Mouse (Mus musculus): ENCODE data around the gene Olfr1032. TPM values are rescaled to one million over a fixed set of nuclear protein-coding genes. Genes with fewer than 3 reads are reported as not detected.
"Not testable (repeated sequence)": the region's sequence is repeated elsewhere in the genome, so short reads cannot be mapped to it uniquely, and the experiment has no call there.

The Olfr1032 gene
- polyA plus RNA-seq (2014; fragmentation: Nextera tagmentation; extraction: Ambion mirVana) = not detected in 2 replicates

DNA sequence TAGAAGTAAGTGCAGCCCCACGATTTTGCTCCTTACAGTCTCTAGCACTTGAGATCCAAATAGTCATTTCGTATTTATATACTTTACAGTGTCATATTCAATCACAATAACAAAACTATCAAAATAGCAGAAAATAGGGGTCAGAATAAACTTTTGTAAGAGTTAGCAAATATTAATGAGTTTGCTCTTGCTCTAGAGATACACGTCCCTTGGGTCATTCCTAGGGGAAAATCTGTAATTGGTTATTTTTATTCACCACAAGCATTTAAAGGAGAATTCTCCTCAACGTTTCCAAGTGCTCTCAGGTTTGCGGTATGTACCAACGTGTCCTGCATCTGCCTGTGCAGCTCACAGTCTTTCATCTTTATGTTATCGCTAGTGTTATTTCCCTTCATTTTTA lies at the start of gene Olfr1032:
Gene Olfr1032, plus strand, starts transcription at position 301 of the 400 bp plus-strand sequence.
- H3K9ac ChIP-seq = no peak within 1 kb of the TSS
- WGBS = 79% methylated on average over 7 of the region's 7 CpGs

DNA sequence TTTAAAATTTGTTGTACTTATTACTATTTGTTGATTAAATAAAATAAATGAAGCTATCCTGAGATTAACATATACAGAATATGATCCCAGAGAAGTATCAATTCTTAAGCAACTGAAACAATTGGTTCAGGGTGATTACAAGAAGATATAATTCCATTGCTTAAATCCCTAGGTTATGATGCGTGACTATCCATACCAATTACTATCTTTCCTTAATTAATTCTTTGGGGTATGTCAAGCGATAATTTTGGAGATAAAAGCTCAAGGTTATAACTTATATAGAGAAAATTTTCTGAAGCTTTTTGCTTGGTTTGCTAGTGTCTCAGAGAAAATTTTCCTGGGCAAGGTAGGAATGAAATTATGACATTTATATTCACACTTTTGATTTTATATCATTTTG lies 31.7 kb upstream of the Olfr1032 start, which contains the start of gene Olfr1029:
Gene Olfr1029, plus strand, starts transcription at position 301 of the 400 bp plus-strand sequence.
- Histone ChIP-seq H3K27ac (ENCODE audit: low read depth) (no peak within 1 kb of the TSS), H3K4me3 (ENCODE audit: low read depth, low read length) (no peak within 1 kb of the TSS), H3K9me3 (ENCODE audit: low read depth, low read length) (no peaks in the 10 kb centered on the region), H3K36me3 (ENCODE audit: insufficient read depth) (no peaks in the 10 kb centered on the region), H3K4me1 (ENCODE audit: insufficient read depth) (no peaks in the 10 kb centered on the region), H3K27me3 (ENCODE audit: insufficient read depth, low read length) (no peaks in the 10 kb centered on the region), H3K4me2 (no peak within 1 kb of the TSS), H3K9ac (no peak within 1 kb of the TSS)
- WGBS = 83% methylated on average over 2 of the region's 2 CpGs
- DNase-seq = no peak
- no peak for ATAC-seq (ENCODE audit: insufficient read depth)
- TF ChIP-seq CTCF (IDR thresholded peaks at IDR 0.05; ENCODE audit: low read depth) = no peak

More for the DNA sequence above, at the start of gene Olfr1032:
- no peak within 1 kb of the TSS for H3K4me3 ChIP-seq (ENCODE audit: low read depth, low read length)
- no peaks in the 10 kb centered on the region for H3K9me3 ChIP-seq (ENCODE audit: low read depth, low read length)
- TF ChIP-seq CTCF (IDR thresholded peaks at IDR 0.05; ENCODE audit: low read depth) = no peak
- no peaks in the 10 kb centered on the region for H3K36me3 ChIP-seq (ENCODE audit: insufficient read depth)
- no peak for ATAC-seq (ENCODE audit: insufficient read depth)
- H3K27me3 ChIP-seq (ENCODE audit: insufficient read depth, low read length) = no peaks in the 10 kb centered on the region
- DNase-seq = no peak
- no peaks in the 10 kb centered on the region for H3K4me1 ChIP-seq (ENCODE audit: insufficient read depth)
- H3K4me2 ChIP-seq = no peak within 1 kb of the TSS
- H3K27ac ChIP-seq (ENCODE audit: low read depth) = no peak within 1 kb of the TSS

GRCm38 (mm10) chr2:85978976-85979375 lies 26.4 kb upstream of the Olfr1032 start, which contains the start of gene Olfr1030:
TSS of gene Olfr1030 (plus strand) at chr2:85979276.
- 72% methylated on average over 1 of the region's 1 CpGs for WGBS
- no peaks in the 10 kb centered on the region for H3K4me1 ChIP-seq (ENCODE audit: insufficient read depth)
- H3K9ac ChIP-seq = no peak within 1 kb of the TSS
- no peak within 1 kb of the TSS for H3K27ac ChIP-seq (ENCODE audit: low read depth)
- H3K4me2 ChIP-seq = no peak within 1 kb of the TSS
- ATAC-seq (ENCODE audit: insufficient read depth) = no peak
- no peak for TF ChIP-seq CTCF (IDR thresholded peaks at IDR 0.05; ENCODE audit: low read depth)
- H3K27me3 ChIP-seq (ENCODE audit: insufficient read depth, low read length) = no peaks in the 10 kb centered on the region
- DNase-seq = no peak
- no peaks in the 10 kb centered on the region for H3K36me3 ChIP-seq (ENCODE audit: insufficient read depth)
- H3K9me3 ChIP-seq (ENCODE audit: low read depth, low read length) = no peaks in the 10 kb centered on the region
- no peak within 1 kb of the TSS for H3K4me3 ChIP-seq (ENCODE audit: low read depth, low read length)

DNA sequence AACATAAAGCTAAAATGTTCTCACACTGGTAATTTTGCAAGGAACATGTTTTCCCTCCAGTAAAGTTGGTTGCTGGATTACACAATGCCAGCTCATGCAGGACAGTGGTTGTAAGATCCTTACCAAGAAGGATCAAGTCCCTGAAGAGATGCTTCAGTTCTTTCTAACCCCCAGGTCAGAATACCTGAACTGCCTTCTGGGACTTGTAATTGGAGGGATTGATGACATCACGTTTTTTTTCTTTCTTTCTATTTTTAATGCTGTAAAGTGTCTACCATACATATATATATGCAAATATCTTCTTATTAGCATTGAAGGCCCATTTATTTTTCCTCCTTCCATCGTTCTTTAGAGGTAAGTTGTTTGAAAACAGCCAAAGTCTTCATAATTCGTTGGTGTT lies 15.3 kb upstream of the Olfr1032 start, which contains the start of gene Olfr1031:
Gene Olfr1031, plus strand, starts transcription at position 301 of the 400 bp plus-strand sequence.
- no peak within 1 kb of the TSS for H3K4me2 ChIP-seq
- no peak within 1 kb of the TSS for H3K4me3 ChIP-seq (ENCODE audit: low read depth, low read length)
- 55% methylated on average over 3 of the region's 3 CpGs for WGBS
- no peak for TF ChIP-seq CTCF (IDR thresholded peaks at IDR 0.05; ENCODE audit: low read depth)
- DNase-seq (no peak), ATAC-seq (ENCODE audit: insufficient read depth) (no peak)
- H3K27ac ChIP-seq (ENCODE audit: low read depth) = no peak within 1 kb of the TSS
- H3K9ac ChIP-seq = no peak within 1 kb of the TSS
- H3K4me1 ChIP-seq (ENCODE audit: insufficient read depth) = no peaks in the 10 kb centered on the region
- H3K27me3 ChIP-seq (ENCODE audit: insufficient read depth, low read length) = no peaks in the 10 kb centered on the region
- no peaks in the 10 kb centered on the region for H3K36me3 ChIP-seq (ENCODE audit: insufficient read depth)
- H3K9me3 ChIP-seq (ENCODE audit: low read depth, low read length) = no peaks in the 10 kb centered on the region

GRCm38 (mm10) chr2:86020406-86020805 lies 15.1 kb downstream of the Olfr1032 start, which contains the start of gene Olfr1033:
TSS of gene Olfr1033 (plus strand) at chr2:86020633.
- ATAC-seq (ENCODE audit: insufficient read depth); H3K9me3 ChIP-seq (ENCODE audit: low read depth, low read length); H3K4me1 ChIP-seq (ENCODE audit: insufficient read depth); H3K27me3 ChIP-seq (ENCODE audit: insufficient read depth, low read length); H3K27ac ChIP-seq (ENCODE audit: low read depth); H3K36me3 ChIP-seq (ENCODE audit: insufficient read depth); H3K9ac ChIP-seq: not testable (repeated sequence)
- Histone ChIP-seq H3K4me2 (peak within 1 kb of the TSS; percentile 51), H3K4me3 (ENCODE audit: low read depth, low read length) (peak within 1 kb of the TSS; percentile 22)
- 0% methylated on average over 10 of the region's 11 CpGs for WGBS
- peak; percentile 71 for DNase-seq

GRCm38 (mm10) chr2:86021518-86021917 lies 16.2 kb downstream of the Olfr1032 start:
- H3K4me3 ChIP-seq (ENCODE audit: low read depth, low read length); DNase-seq; H3K27ac ChIP-seq (ENCODE audit: low read depth); H3K9ac ChIP-seq; H3K4me1 ChIP-seq (ENCODE audit: insufficient read depth); H3K27me3 ChIP-seq (ENCODE audit: insufficient read depth, low read length); H3K4me2 ChIP-seq; H3K9me3 ChIP-seq (ENCODE audit: low read depth, low read length); H3K36me3 ChIP-seq (ENCODE audit: insufficient read depth); ATAC-seq (ENCODE audit: insufficient read depth): not testable (repeated sequence)
- 30% methylated on average over 3 of the region's 9 CpGs for WGBS

DNA sequence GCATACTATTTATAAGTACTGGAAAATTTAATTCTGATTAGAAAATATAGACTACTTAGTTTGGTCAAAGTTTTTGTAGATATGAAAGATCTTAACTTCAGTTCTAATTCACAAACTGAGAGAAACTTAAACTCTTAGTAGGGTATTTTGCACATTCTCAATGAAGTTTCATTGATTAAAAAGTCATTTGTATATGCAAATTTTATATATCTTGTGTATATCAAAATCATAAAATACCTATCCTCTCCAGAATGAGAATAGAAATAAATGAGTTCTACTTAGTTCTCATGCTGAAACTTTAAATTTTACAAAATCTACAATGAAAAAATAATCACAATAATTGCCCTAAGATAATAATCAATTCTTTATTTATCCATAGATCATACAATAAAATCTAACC lies 40.2 kb downstream of the Olfr1032 start, which contains the start of gene Olfr1034:
Gene Olfr1034, plus strand, starts transcription at position 301 of the 400 bp plus-strand sequence.
- Histone ChIP-seq H3K27ac (ENCODE audit: low read depth) (no peak within 1 kb of the TSS), H3K36me3 (ENCODE audit: insufficient read depth) (no peaks in the 10 kb centered on the region), H3K4me3 (ENCODE audit: low read depth, low read length) (no peak within 1 kb of the TSS), H3K9me3 (ENCODE audit: low read depth, low read length) (no peaks in the 10 kb centered on the region), H3K4me1 (ENCODE audit: insufficient read depth) (no peaks in the 10 kb centered on the region), H3K27me3 (ENCODE audit: insufficient read depth, low read length) (no peaks in the 10 kb centered on the region), H3K4me2 (no peak within 1 kb of the TSS), H3K9ac (no peak within 1 kb of the TSS)
- ATAC-seq (ENCODE audit: insufficient read depth) (no peak), DNase-seq (no peak)
- TF ChIP-seq CTCF (IDR thresholded peaks at IDR 0.05; ENCODE audit: low read depth) = no peak

- not testable (repeated sequence) for H3K9me3 ChIP-seq (ENCODE audit: low read depth, low read length); H3K36me3 ChIP-seq (ENCODE audit: insufficient read depth); DNase-seq; H3K4me3 ChIP-seq (ENCODE audit: low read depth, low read length); ATAC-seq (ENCODE audit: insufficient read depth); H3K9ac ChIP-seq; H3K27ac ChIP-seq (ENCODE audit: low read depth); H3K27me3 ChIP-seq (ENCODE audit: insufficient read depth, low read length); H3K4me1 ChIP-seq (ENCODE audit: insufficient read depth); H3K4me2 ChIP-seq
Measured at GRCm38 (mm10) chr2:86050777-86051176, 45.4 kb downstream of the Olfr1032 start.

Other genes with a start within 250 kb of the Olfr1032 start
- not detected in 2 replicates for gene Olfr1012, start 242.8 kb upstream of the Olfr1032 start, polyA plus RNA-seq (2014; fragmentation: Nextera tagmentation; extraction: Ambion mirVana)
- gene Olfr1013, start 238.4 kb upstream of the Olfr1032 start, polyA plus RNA-seq (2014; fragmentation: Nextera tagmentation; extraction: Ambion mirVana) = not detected in 2 replicates
- gene Olfr1014, start 232.8 kb upstream of the Olfr1032 start, polyA plus RNA-seq (2014; fragmentation: Nextera tagmentation; extraction: Ambion mirVana) = not detected in 2 replicates
- not detected in 2 replicates for gene Olfr1015, start 223.5 kb upstream of the Olfr1032 start, polyA plus RNA-seq (2014; fragmentation: Nextera tagmentation; extraction: Ambion mirVana)
- gene Olfr1016, start 203.0 kb upstream of the Olfr1032 start, polyA plus RNA-seq (2014; fragmentation: Nextera tagmentation; extraction: Ambion mirVana) = not detected in 2 replicates
- not detected in 2 replicates for gene Olfr1018, start 187.1 kb upstream of the Olfr1032 start, polyA plus RNA-seq (2014; fragmentation: Nextera tagmentation; extraction: Ambion mirVana)
- gene Olfr1019, start 160.1 kb upstream of the Olfr1032 start, polyA plus RNA-seq (2014; fragmentation: Nextera tagmentation; extraction: Ambion mirVana) = not detected in 2 replicates
- gene Olfr1020, start 158.5 kb upstream of the Olfr1032 start, polyA plus RNA-seq (2014; fragmentation: Nextera tagmentation; extraction: Ambion mirVana) = not detected in 2 replicates
- gene Olfr1022, start 136.9 kb upstream of the Olfr1032 start, polyA plus RNA-seq (2014; fragmentation: Nextera tagmentation; extraction: Ambion mirVana) = not detected in 2 replicates
- not detected in 2 replicates for gene Olfr1023, start 119.9 kb upstream of the Olfr1032 start, polyA plus RNA-seq (2014; fragmentation: Nextera tagmentation; extraction: Ambion mirVana)
- gene Olfr1024, start 100.5 kb upstream of the Olfr1032 start, polyA plus RNA-seq (2014; fragmentation: Nextera tagmentation; extraction: Ambion mirVana) = not detected in 2 replicates
- gene Olfr1025-ps1, start 90.3 kb upstream of the Olfr1032 start, polyA plus RNA-seq (2014; fragmentation: Nextera tagmentation; extraction: Ambion mirVana) = not detected in 2 replicates
- not detected in 2 replicates for gene Olfr1026, start 84.0 kb upstream of the Olfr1032 start, polyA plus RNA-seq (2014; fragmentation: Nextera tagmentation; extraction: Ambion mirVana)
- not detected in 2 replicates for gene Olfr1028, start 55.1 kb upstream of the Olfr1032 start, polyA plus RNA-seq (2014; fragmentation: Nextera tagmentation; extraction: Ambion mirVana)
- not detected in 2 replicates for gene Olfr1029, start 31.6 kb upstream of the Olfr1032 start, polyA plus RNA-seq (2014; fragmentation: Nextera tagmentation; extraction: Ambion mirVana)
- not detected in 2 replicates for gene Olfr1030, start 26.3 kb upstream of the Olfr1032 start, polyA plus RNA-seq (2014; fragmentation: Nextera tagmentation; extraction: Ambion mirVana)
- gene Olfr1031, start 15.2 kb upstream of the Olfr1032 start, polyA plus RNA-seq (2014; fragmentation: Nextera tagmentation; extraction: Ambion mirVana) = not detected in 2 replicates
- 0.61 and 2.8 TPM in 2 replicates for gene Olfr1033, start 15.1 kb downstream of the Olfr1032 start, polyA plus RNA-seq (2014; fragmentation: Nextera tagmentation; extraction: Ambion mirVana)
- gene Olfr1034, start 40.3 kb downstream of the Olfr1032 start, polyA plus RNA-seq (2014; fragmentation: Nextera tagmentation; extraction: Ambion mirVana) = not detected in 2 replicates
- not detected in 2 replicates for gene Olfr1036, start 68.5 kb downstream of the Olfr1032 start, polyA plus RNA-seq (2014; fragmentation: Nextera tagmentation; extraction: Ambion mirVana)
- not detected in 2 replicates for gene Olfr1037, start 81.8 kb downstream of the Olfr1032 start, polyA plus RNA-seq (2014; fragmentation: Nextera tagmentation; extraction: Ambion mirVana)
- not detected in 2 replicates for gene Olfr1039, start 130.4 kb downstream of the Olfr1032 start, polyA plus RNA-seq (2014; fragmentation: Nextera tagmentation; extraction: Ambion mirVana)
- gene Olfr1040, start 141.2 kb downstream of the Olfr1032 start, polyA plus RNA-seq (2014; fragmentation: Nextera tagmentation; extraction: Ambion mirVana) = not detected in 2 replicates
- not detected in 2 replicates for gene Olfr1042, start 156.3 kb downstream of the Olfr1032 start, polyA plus RNA-seq (2014; fragmentation: Nextera tagmentation; extraction: Ambion mirVana)
- gene Olfr1043, start 162.0 kb downstream of the Olfr1032 start, polyA plus RNA-seq (2014; fragmentation: Nextera tagmentation; extraction: Ambion mirVana) = not detected in 2 replicates
- not detected in 2 replicates for gene Olfr1044, start 172.3 kb downstream of the Olfr1032 start, polyA plus RNA-seq (2014; fragmentation: Nextera tagmentation; extraction: Ambion mirVana)
- not detected in 2 replicates for gene Olfr52, start 180.1 kb downstream of the Olfr1032 start, polyA plus RNA-seq (2014; fragmentation: Nextera tagmentation; extraction: Ambion mirVana)
- gene Olfr1045, start 197.5 kb downstream of the Olfr1032 start, polyA plus RNA-seq (2014; fragmentation: Nextera tagmentation; extraction: Ambion mirVana) = not detected in 2 replicates
- not detected in 2 replicates for gene Olfr1046, start 213.8 kb downstream of the Olfr1032 start, polyA plus RNA-seq (2014; fragmentation: Nextera tagmentation; extraction: Ambion mirVana)
- gene Olfr1047, start 225.9 kb downstream of the Olfr1032 start, polyA plus RNA-seq (2014; fragmentation: Nextera tagmentation; extraction: Ambion mirVana) = not detected in 2 replicates
- gene Olfr1048, start 234.7 kb downstream of the Olfr1032 start, polyA plus RNA-seq (2014; fragmentation: Nextera tagmentation; extraction: Ambion mirVana) = not detected in 2 replicates

Measured in lung, embryonic 14.5 days (tissue).